Mouse (Mus musculus): ENCODE measurements around the gene Spag6. TPM values are rescaled to one million over a fixed set of nuclear protein-coding genes. Genes with fewer than 3 reads are reported as not detected.
A peak's percentile ranks its signal among the peaks of the same experiment; 100 is the strongest.

Gene Spag6
- polyA plus RNA-seq (2012; rRNA removed), result 0.51 and 0.80 TPM in 2 replicates

DNA sequence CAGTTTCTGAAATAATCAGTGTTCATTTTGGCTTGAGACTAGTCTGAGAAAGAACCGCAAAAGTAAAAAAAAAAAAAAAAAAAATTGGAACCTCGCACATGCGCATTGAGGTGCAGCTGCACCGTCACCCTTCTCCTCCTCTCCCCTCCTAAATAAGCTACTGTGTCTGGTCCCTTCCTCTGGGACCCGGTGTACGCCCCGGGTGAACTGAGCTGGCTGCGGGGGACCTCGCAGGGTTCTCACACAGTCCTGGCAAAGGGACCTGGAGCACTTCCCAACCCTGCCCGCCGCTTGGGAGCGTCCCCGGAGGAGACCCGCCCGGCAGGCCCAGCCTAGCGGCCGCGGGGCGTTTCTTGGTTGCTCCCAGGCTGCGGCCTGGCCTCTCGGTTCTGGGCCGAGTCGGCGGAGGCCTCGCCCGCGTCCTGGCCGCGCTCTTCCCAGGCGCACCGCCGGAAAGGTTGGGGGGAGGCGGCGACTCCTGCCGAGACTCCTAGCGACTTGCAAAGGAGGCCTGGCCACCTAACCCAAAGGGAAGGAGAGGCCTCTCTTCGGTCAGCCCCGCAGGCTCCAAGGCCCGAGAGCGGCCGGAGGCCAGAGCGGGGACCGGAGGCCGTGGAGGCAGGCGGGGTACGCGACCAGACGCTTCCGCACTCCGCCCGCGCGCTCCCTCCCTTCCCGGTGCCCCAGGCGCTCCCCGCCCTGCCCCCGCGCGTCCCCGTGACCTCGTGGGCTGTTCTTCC, at the start of gene Spag6:
Gene Spag6 (plus strand): TSS at position 162 of the 740 bp plus-strand sequence.
- H3K4me3 ChIP-seq (ENCODE audit: extremely low read depth, insufficient read depth, insufficient read length), result peak within 1 kb of the TSS; percentile 64
- H3K36me3 ChIP-seq (ENCODE audit: control insufficient read depth, insufficient read depth, low read length), result no peaks in the 10 kb centered on the region
- TF ChIP-seq CTCF (IDR thresholded peaks at IDR 0.05; ENCODE audit: extremely low read depth, insufficient read depth, insufficient read length, insufficient replicate concordance) (no peak), POLR2A (IDR thresholded peaks at IDR 0.05; ENCODE audit: low read depth, low read length) (no peak; the same call in 1 of the 2 replicates)
- DNase-seq (ENCODE audit: low read depth in 1 of 2, low spot score in 2 of 2), result peak in 1 of 2 experiments; percentile 43
- 1% methylated on average over 61 of the region's 61 CpGs for WGBS
- H3K27ac ChIP-seq (ENCODE audit: insufficient read depth, low read length), result peak within 1 kb of the TSS; percentile 66
- peaks cover 38% of the 10 kb centered on the region for H3K27me3 ChIP-seq (ENCODE audit: control insufficient read depth, insufficient read depth, low read length)
- H3K4me1 ChIP-seq (ENCODE audit: control insufficient read depth, insufficient read depth, insufficient read length), result peaks cover 18% of the 10 kb centered on the region

DNA sequence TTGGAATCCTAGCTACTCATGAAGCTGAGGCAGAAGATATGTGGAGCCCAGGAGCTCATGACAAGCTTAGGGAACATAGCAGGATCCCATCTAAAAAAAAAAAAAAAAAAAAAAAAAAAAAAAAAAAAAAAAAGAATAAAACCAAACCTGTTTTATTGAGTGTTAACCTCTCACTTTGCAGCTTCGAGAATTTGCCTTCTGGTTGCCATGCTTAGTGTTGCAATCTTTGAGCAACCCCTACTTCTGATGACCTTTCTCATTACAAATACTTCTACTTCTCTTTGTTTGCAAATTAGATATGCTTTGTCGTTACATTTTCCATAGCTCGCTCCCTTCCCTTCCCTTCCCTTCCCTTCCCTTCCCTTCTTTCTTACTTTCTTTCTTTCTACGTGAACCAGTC, 45.3 kb upstream of the Spag6 start:
- TF ChIP-seq POLR2A (IDR thresholded peaks at IDR 0.05; ENCODE audit: low read depth, low read length), result no peak
- no peak for TF ChIP-seq CTCF (IDR thresholded peaks at IDR 0.05; ENCODE audit: extremely low read depth, insufficient read depth, insufficient read length, insufficient replicate concordance)
- no peak for DNase-seq (ENCODE audit: low read depth in 1 of 2, low spot score in 2 of 2)
- H3K36me3 ChIP-seq (ENCODE audit: control insufficient read depth, insufficient read depth, low read length), result no peaks in the 10 kb centered on the region
- no peak overlapping the region for H3K4me3 ChIP-seq (ENCODE audit: extremely low read depth, insufficient read depth, insufficient read length)
- H3K27me3 ChIP-seq (ENCODE audit: control insufficient read depth, insufficient read depth, low read length), result no peaks in the 10 kb centered on the region
- H3K4me1 ChIP-seq (ENCODE audit: control insufficient read depth, insufficient read depth, insufficient read length), result no peaks in the 10 kb centered on the region
- no peak overlapping the region for H3K27ac ChIP-seq (ENCODE audit: insufficient read depth, low read length)
- 81% methylated on average over 4 of the region's 4 CpGs for WGBS

DNA sequence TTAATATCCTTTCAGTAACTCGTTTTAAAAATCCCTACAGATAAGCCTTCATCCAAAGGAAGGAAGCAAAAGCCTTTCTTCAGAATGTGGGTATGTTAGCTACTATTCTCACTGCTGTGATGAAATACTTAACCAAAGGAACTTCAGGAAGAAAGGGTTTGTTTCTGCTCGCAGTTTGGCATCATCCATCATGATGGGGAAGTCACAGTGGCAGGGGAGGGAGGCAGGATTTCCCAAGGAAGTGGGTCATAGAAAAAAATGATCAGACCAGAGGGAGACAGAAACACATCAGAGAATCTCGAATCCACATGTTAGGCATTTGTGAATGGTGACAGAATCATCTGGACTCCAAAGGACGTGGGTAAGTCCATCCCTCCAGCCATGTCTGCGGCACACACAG, 39.0 kb upstream of the Spag6 start:
- DNase-seq (ENCODE audit: low read depth in 1 of 2, low spot score in 2 of 2), result no peak
- TF ChIP-seq POLR2A (IDR thresholded peaks at IDR 0.05; ENCODE audit: low read depth, low read length), result no peak
- TF ChIP-seq CTCF (IDR thresholded peaks at IDR 0.05; ENCODE audit: extremely low read depth, insufficient read depth, insufficient read length, insufficient replicate concordance), result no peak
- WGBS, result 24% methylated on average over 5 of the region's 5 CpGs

DNA sequence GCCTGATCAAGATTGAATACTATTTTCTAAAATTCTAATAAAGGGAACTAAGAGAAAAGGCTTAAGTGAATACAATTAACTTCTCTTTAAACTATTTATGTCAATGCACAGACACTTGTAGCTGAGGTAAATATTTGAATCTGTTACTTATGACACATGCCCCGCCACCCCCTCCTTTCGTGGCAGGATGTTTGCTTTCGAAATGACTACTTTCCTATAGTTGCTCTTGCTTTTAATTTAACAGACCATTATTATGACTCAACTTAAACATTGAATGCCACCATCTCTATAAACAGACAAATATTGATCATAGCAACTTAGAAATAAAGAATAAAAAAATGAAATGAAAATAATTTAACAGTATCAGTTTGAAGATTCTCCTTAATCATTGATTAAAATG, 29.8 kb upstream of the Spag6 start:
- Histone ChIP-seq H3K4me3 (ENCODE audit: extremely low read depth, insufficient read depth, insufficient read length) (no peak overlapping the region), H3K27me3 (ENCODE audit: control insufficient read depth, insufficient read depth, low read length) (no peaks in the 10 kb centered on the region), H3K27ac (ENCODE audit: insufficient read depth, low read length) (no peak overlapping the region), H3K36me3 (ENCODE audit: control insufficient read depth, insufficient read depth, low read length) (no peaks in the 10 kb centered on the region), H3K4me1 (ENCODE audit: control insufficient read depth, insufficient read depth, insufficient read length) (no peaks in the 10 kb centered on the region)
- DNase-seq (ENCODE audit: low read depth in 1 of 2, low spot score in 2 of 2), result no peak
- 74% methylated on average over 3 of the region's 3 CpGs for WGBS
- no peak for TF ChIP-seq CTCF (IDR thresholded peaks at IDR 0.05; ENCODE audit: extremely low read depth, insufficient read depth, insufficient read length, insufficient replicate concordance)
- TF ChIP-seq POLR2A (IDR thresholded peaks at IDR 0.05; ENCODE audit: low read depth, low read length), result no peak

More for the DNA sequence above, 39.0 kb upstream of the Spag6 start:
- no peaks in the 10 kb centered on the region for H3K27me3 ChIP-seq (ENCODE audit: control insufficient read depth, insufficient read depth, low read length)
- H3K4me1 ChIP-seq (ENCODE audit: control insufficient read depth, insufficient read depth, insufficient read length), result no peaks in the 10 kb centered on the region
- no peaks in the 10 kb centered on the region for H3K36me3 ChIP-seq (ENCODE audit: control insufficient read depth, insufficient read depth, low read length)
- no peak overlapping the region for H3K4me3 ChIP-seq (ENCODE audit: extremely low read depth, insufficient read depth, insufficient read length)
- no peak overlapping the region for H3K27ac ChIP-seq (ENCODE audit: insufficient read depth, low read length)

- Histone ChIP-seq H3K36me3 (ENCODE audit: control insufficient read depth, insufficient read depth, low read length) (no peaks in the 10 kb centered on the region), H3K27ac (ENCODE audit: insufficient read depth, low read length) (no peak overlapping the region), H3K4me1 (ENCODE audit: control insufficient read depth, insufficient read depth, insufficient read length) (peaks cover under 1% of the 10 kb centered on the region; the same call in 1 of the 2 replicates), H3K27me3 (ENCODE audit: control insufficient read depth, insufficient read depth, low read length) (no peaks in the 10 kb centered on the region), H3K4me3 (ENCODE audit: extremely low read depth, insufficient read depth, insufficient read length) (no peak overlapping the region)
- no peak for DNase-seq (ENCODE audit: low read depth in 1 of 2, low spot score in 2 of 2)
- no peak for TF ChIP-seq CTCF (IDR thresholded peaks at IDR 0.05; ENCODE audit: extremely low read depth, insufficient read depth, insufficient read length, insufficient replicate concordance)
- no peak for TF ChIP-seq POLR2A (IDR thresholded peaks at IDR 0.05; ENCODE audit: low read depth, low read length)
- 88% methylated on average over 6 of the region's 6 CpGs for WGBS
These were observed 22.8 kb upstream of the Spag6 start for GRCm38 (mm10) chr2:18671041-18671440.

DNA sequence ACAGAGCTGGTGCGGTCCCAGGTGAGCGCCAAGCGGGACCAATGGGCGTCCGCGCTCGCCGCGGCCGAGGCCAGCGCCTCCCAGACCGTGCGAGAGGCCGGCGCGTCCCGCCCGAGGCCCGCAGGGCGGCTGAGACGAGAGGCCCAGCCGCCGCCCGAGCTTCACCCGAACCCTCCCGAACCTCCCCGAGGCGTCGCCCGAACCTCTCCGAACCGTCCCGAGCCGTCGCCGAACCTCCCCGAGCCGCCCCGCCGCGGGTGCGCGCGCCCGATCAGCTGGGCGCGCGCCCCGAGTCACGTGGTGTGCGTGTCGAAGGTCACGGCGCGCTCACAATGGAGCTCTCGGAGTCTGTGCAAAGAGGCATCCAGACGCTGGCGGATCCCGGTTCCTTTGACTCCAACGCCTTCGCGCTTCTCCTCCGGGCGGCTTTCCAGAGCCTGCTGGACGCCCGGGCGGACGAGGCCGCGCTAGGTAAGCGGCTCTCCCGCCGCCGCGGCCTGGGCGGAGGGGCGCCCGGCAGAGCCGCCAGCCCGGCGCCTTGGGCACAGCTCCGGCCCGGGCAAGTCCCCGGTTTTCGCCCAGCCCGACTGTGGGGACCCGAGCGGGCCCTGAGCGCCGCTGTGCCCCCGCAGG, 21.6 kb upstream of the Spag6 start, which contains the start of gene Commd3:
Gene Commd3 (plus strand): TSS at position 252 of the 633 bp plus-strand sequence.
- under 1% methylated on average over 90 of the region's 91 CpGs for WGBS
- peaks cover 2% of the 10 kb centered on the region for H3K4me1 ChIP-seq (ENCODE audit: control insufficient read depth, insufficient read depth, insufficient read length)
- no peaks in the 10 kb centered on the region for H3K36me3 ChIP-seq (ENCODE audit: control insufficient read depth, insufficient read depth, low read length)
- H3K27me3 ChIP-seq (ENCODE audit: control insufficient read depth, insufficient read depth, low read length), result peaks cover 5% of the 10 kb centered on the region
- peak within 1 kb of the TSS; percentile 92 for H3K27ac ChIP-seq (ENCODE audit: insufficient read depth, low read length)
- peak within 1 kb of the TSS; percentile 85 for H3K4me3 ChIP-seq (ENCODE audit: extremely low read depth, insufficient read depth, insufficient read length)
- TF ChIP-seq POLR2A (IDR thresholded peaks at IDR 0.05; ENCODE audit: low read depth, low read length), result peak; percentile 61
- no peak for TF ChIP-seq CTCF (IDR thresholded peaks at IDR 0.05; ENCODE audit: extremely low read depth, insufficient read depth, insufficient read length, insufficient replicate concordance)
- DNase-seq (ENCODE audit: low read depth in 1 of 2, low spot score in 2 of 2), result peak; percentile 82
